Mouse (Mus musculus): ENCODE results near the gene Add3. TPM values are rescaled to one million over a fixed set of nuclear protein-coding genes. Genes with fewer than 3 reads are reported as not detected.

Add3 gene
- polyA plus RNA-seq, 1 experiment from 2014 or later, result 52.4 TPM

- no peaks in the 10 kb centered on the region for H3K9me3 ChIP-seq (ENCODE audit: control insufficient read depth, low read length)
- H3K27ac ChIP-seq (replicated peaks), result no peak overlapping the region
- ATAC-seq (ENCODE audit: low FRiP score, low TSS enrichment), result no peak
- H3K9ac ChIP-seq (ENCODE audit: low read length), result no peak overlapping the region
- TF ChIP-seq CTCF (IDR thresholded peaks at IDR 0.05; ENCODE audit: low read depth) (no peak), EP300 (optimal IDR thresholded peaks at IDR 0.05) (no peak)
- H3K27me3 ChIP-seq (ENCODE audit: control insufficient read depth, insufficient read depth, low read length), result no peaks in the 10 kb centered on the region
- H3K4me2 ChIP-seq (replicated peaks; ENCODE audit: low read depth), result no peak overlapping the region
- 90% methylated on average over 10 of the region's 10 CpGs for WGBS
- no peak overlapping the region for H3K4me3 ChIP-seq (ENCODE audit: low read depth, low read length)
- H3K4me1 ChIP-seq (replicated peaks; ENCODE audit: control insufficient read depth, insufficient read depth), result 0 out of 2 replicates have a peak, but pooled peaks cover 2% of the 10 kb centered on the region
- H3K36me3 ChIP-seq (ENCODE audit: control insufficient read depth, insufficient read depth, low read length), result no peaks in the 10 kb centered on the region
- DNase-seq (ENCODE audit: low spot score), result no peak
These were observed 56.7 kb downstream of the Add3 start for GRCm38 (mm10) chr19:53196961-53197360.

GRCm38 (mm10) chr19:53197766-53198165, 57.5 kb downstream of the Add3 start:
- H3K36me3 ChIP-seq (ENCODE audit: control insufficient read depth, insufficient read depth, low read length), result no peaks in the 10 kb centered on the region
- TF ChIP-seq CTCF (IDR thresholded peaks at IDR 0.05; ENCODE audit: low read depth), result no peak
- no peak overlapping the region for H3K9ac ChIP-seq (ENCODE audit: low read length)
- DNase-seq (ENCODE audit: low spot score) (no peak), ATAC-seq (ENCODE audit: low FRiP score, low TSS enrichment) (no peak)
- 0 out of 2 replicates have a peak, but pooled peaks cover 2% of the 10 kb centered on the region for H3K4me1 ChIP-seq (replicated peaks; ENCODE audit: control insufficient read depth, insufficient read depth)
- H3K27ac ChIP-seq (replicated peaks), result no peak overlapping the region
- H3K27me3 ChIP-seq (ENCODE audit: control insufficient read depth, insufficient read depth, low read length), result no peaks in the 10 kb centered on the region
- WGBS, result 82% methylated on average over 7 of the region's 7 CpGs
- no peak overlapping the region for H3K4me2 ChIP-seq (replicated peaks; ENCODE audit: low read depth)
- no peak overlapping the region for H3K4me3 ChIP-seq (ENCODE audit: low read depth, low read length)
- no peaks in the 10 kb centered on the region for H3K9me3 ChIP-seq (ENCODE audit: control insufficient read depth, low read length)

- no peak for TF ChIP-seq CTCF (IDR thresholded peaks at IDR 0.05; ENCODE audit: low read depth)
- TF ChIP-seq EP300 (optimal IDR thresholded peaks at IDR 0.05), result no peak
- Histone ChIP-seq H3K27me3 (ENCODE audit: control insufficient read depth, insufficient read depth, low read length) (no peaks in the 10 kb centered on the region), H3K4me2 (replicated peaks; ENCODE audit: low read depth) (no peak overlapping the region), H3K36me3 (ENCODE audit: control insufficient read depth, insufficient read depth, low read length) (no peaks in the 10 kb centered on the region), H3K4me1 (replicated peaks; ENCODE audit: control insufficient read depth, insufficient read depth) (0 out of 2 replicates have a peak, but pooled peaks cover 2% of the 10 kb centered on the region), H3K4me3 (ENCODE audit: low read depth, low read length) (no peak overlapping the region), H3K27ac (replicated peaks) (0 out of 2 replicates have a peak overlapping the region, but pooled peaks have one; percentile 4), H3K9me3 (ENCODE audit: control insufficient read depth, low read length) (no peaks in the 10 kb centered on the region), H3K9ac (ENCODE audit: low read length) (no peak overlapping the region)
- WGBS, result 80% methylated on average over 17 of the region's 17 CpGs
- DNase-seq (ENCODE audit: low spot score), result no peak
- no peak for ATAC-seq (ENCODE audit: low FRiP score, low TSS enrichment)
These were observed 58.7 kb downstream of the Add3 start for GRCm38 (mm10) chr19:53198706-53199572.

DNA sequence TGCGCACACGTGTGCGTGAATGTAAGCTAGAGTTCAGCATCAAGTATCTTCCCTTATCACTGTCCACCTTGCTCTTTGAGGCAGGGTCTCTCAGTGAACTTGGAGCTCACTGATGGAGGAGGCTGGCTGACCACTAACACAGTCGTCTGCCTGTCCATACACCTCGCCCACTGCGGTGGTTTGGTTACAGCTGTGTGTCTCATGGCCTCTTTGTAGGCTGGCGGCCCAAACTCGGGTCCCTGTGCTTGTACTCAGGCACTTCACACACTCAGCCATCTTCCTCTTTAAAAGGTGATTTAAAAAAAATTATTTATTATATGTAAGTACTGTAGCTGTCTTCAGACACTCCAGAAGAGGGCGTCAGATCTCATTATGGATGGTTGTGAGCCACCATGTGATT, 59.5 kb downstream of the Add3 start:
- Histone ChIP-seq H3K27ac (replicated peaks) (no peak overlapping the region), H3K36me3 (ENCODE audit: control insufficient read depth, insufficient read depth, low read length) (no peaks in the 10 kb centered on the region), H3K4me2 (replicated peaks; ENCODE audit: low read depth) (no peak overlapping the region), H3K9ac (ENCODE audit: low read length) (no peak overlapping the region), H3K4me3 (ENCODE audit: low read depth, low read length) (no peak overlapping the region), H3K4me1 (replicated peaks; ENCODE audit: control insufficient read depth, insufficient read depth) (0 out of 2 replicates have a peak, but pooled peaks cover 1% of the 10 kb centered on the region), H3K27me3 (ENCODE audit: control insufficient read depth, insufficient read depth, low read length) (no peaks in the 10 kb centered on the region), H3K9me3 (ENCODE audit: control insufficient read depth, low read length) (no peaks in the 10 kb centered on the region)
- TF ChIP-seq EP300 (optimal IDR thresholded peaks at IDR 0.05) (no peak), CTCF (IDR thresholded peaks at IDR 0.05; ENCODE audit: low read depth) (no peak)
- WGBS, result 89% methylated on average over 9 of the region's 9 CpGs
- ATAC-seq (ENCODE audit: low FRiP score, low TSS enrichment) (no peak), DNase-seq (ENCODE audit: low spot score) (no peak)

DNA sequence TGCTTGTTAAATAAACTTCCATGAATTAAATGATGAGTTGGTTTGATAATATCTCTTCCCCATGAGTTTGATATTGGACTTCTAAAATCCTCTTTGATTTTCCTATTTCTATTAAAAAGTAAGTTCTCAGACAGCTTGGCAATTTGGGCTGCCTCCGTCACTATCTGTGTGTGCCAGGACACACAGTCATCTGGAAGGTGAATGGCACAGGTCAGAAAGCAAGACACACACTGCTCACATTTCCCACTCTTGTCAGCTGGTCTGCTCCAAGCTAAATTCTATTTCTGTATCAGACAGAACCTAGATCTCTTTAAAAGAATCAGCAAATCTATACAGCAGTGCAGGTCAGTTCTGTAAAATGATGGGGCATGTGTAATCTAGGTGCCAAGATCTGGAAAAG, 61.9 kb downstream of the Add3 start:
- Histone ChIP-seq H3K4me3 (ENCODE audit: low read depth, low read length) (no peak overlapping the region), H3K27ac (replicated peaks) (no peak overlapping the region), H3K4me1 (replicated peaks; ENCODE audit: control insufficient read depth, insufficient read depth) (no peaks in the 10 kb centered on the region), H3K9me3 (ENCODE audit: control insufficient read depth, low read length) (no peaks in the 10 kb centered on the region), H3K27me3 (ENCODE audit: control insufficient read depth, insufficient read depth, low read length) (no peaks in the 10 kb centered on the region), H3K9ac (ENCODE audit: low read length) (no peak overlapping the region), H3K36me3 (ENCODE audit: control insufficient read depth, insufficient read depth, low read length) (no peaks in the 10 kb centered on the region), H3K4me2 (replicated peaks; ENCODE audit: low read depth) (no peak overlapping the region)
- DNase-seq (ENCODE audit: low spot score) (no peak), ATAC-seq (ENCODE audit: low FRiP score, low TSS enrichment) (no peak)
- WGBS, result 94% methylated on average over 1 of the region's 1 CpGs
- TF ChIP-seq CTCF (IDR thresholded peaks at IDR 0.05; ENCODE audit: low read depth) (no peak), EP300 (optimal IDR thresholded peaks at IDR 0.05) (no peak)

- H3K9me3 ChIP-seq (ENCODE audit: control insufficient read depth, low read length), result no peaks in the 10 kb centered on the region
- DNase-seq (ENCODE audit: low spot score), result no peak
- H3K4me3 ChIP-seq (ENCODE audit: low read depth, low read length), result no peak overlapping the region
- TF ChIP-seq EP300 (optimal IDR thresholded peaks at IDR 0.05), result no peak
- TF ChIP-seq CTCF (IDR thresholded peaks at IDR 0.05; ENCODE audit: low read depth), result no peak
- no peaks in the 10 kb centered on the region for H3K27me3 ChIP-seq (ENCODE audit: control insufficient read depth, insufficient read depth, low read length)
- H3K4me2 ChIP-seq (replicated peaks; ENCODE audit: low read depth), result no peak overlapping the region
- no peaks in the 10 kb centered on the region for H3K4me1 ChIP-seq (replicated peaks; ENCODE audit: control insufficient read depth, insufficient read depth)
- no peak for ATAC-seq (ENCODE audit: low FRiP score, low TSS enrichment)
- no peaks in the 10 kb centered on the region for H3K36me3 ChIP-seq (ENCODE audit: control insufficient read depth, insufficient read depth, low read length)
- WGBS, result 94% methylated on average over 2 of the region's 2 CpGs
- H3K9ac ChIP-seq (ENCODE audit: low read length), result no peak overlapping the region
- no peak overlapping the region for H3K27ac ChIP-seq (replicated peaks)
These were observed 66.7 kb downstream of the Add3 start for GRCm38 (mm10) chr19:53206986-53207385.
